Mouse (Mus musculus) CH12.LX (cell line): ENCODE data around the gene Kat2a. TPM values are rescaled to one million over a fixed set of nuclear protein-coding genes. Genes with fewer than 3 reads are reported as not detected.

Experiments
- DNase-seq: peaks from one replicate; pipeline ENCODE4 v3.0.0-alpha.2; 2013; ENCODE audit errors: extremely low read depth
- H3K27ac ChIP-seq: 2 replicates; pipeline ENCODE4 v1.5.1; 2012; ENCODE audit warnings: low read depth, mild to moderate bottlenecking, control low read depth, moderate library complexity; ENCODE audit not compliant: insufficient read depth
- H3K27me3 ChIP-seq: replicated peaks from 2 replicates; pipeline ENCODE3; 2012; ENCODE audit warnings: inconsistent platforms
- H3K36me3 ChIP-seq, 2 experiments: replicated peaks in 1 of 2; 2 replicates each; pipeline versions ENCODE3 to v1.6.1; 2012; ENCODE audit warnings: inconsistent platforms in 1 of 2, low read length in 1 of 2, mild to moderate bottlenecking in 1 of 2, mixed read lengths in 1 of 2, moderate library complexity in 1 of 2; ENCODE audit not compliant: control insufficient read depth in 1 of 2, insufficient read depth in 1 of 2
- H3K4me1 ChIP-seq, 2 experiments: 2 replicates each; pipeline ENCODE4 v1.6.1; 2012; ENCODE audit warnings: inconsistent platforms in 1 of 2, moderate library complexity in 1 of 2; ENCODE audit not compliant: insufficient read depth in 2 of 2, control insufficient read depth in 1 of 2
- H3K4me2 ChIP-seq: 2 replicates; pipeline ENCODE4 v1.6.1; 2012; ENCODE audit warnings: low read depth, mild to moderate bottlenecking, control low read depth; ENCODE audit not compliant: poor library complexity, insufficient read depth, severe bottlenecking
- H3K4me3 ChIP-seq, 3 experiments: fragments of 150-350 bp in 1 of 3; sonication (generic) in 1 of 3; replicated peaks in 1 of 3; 2 replicates each; pipeline versions ENCODE3 to v1.5.1; 2011 to 2012; ENCODE audit warnings: low read depth in 2 of 3, low read length in 2 of 3, mild to moderate bottlenecking in 2 of 3, moderate library complexity in 2 of 3, control low read depth in 1 of 3, improper control_type of control experiment in 1 of 3, inconsistent platforms in 1 of 3, mixed read lengths in 1 of 3; ENCODE audit not compliant: poor library complexity in 1 of 3
- H3K79me2 ChIP-seq: replicated peaks from 2 replicates; pipeline ENCODE4 v1.6.1; 2012; ENCODE audit warnings: mild to moderate bottlenecking, moderate library complexity; ENCODE audit not compliant: control insufficient read depth, poor library complexity, insufficient read depth, severe bottlenecking; ENCODE audit errors: extremely low read depth
- H3K9ac ChIP-seq: 2 replicates; pipeline ENCODE4 v1.6.1; 2012; ENCODE audit warnings: low read depth, mild to moderate bottlenecking, control low read depth, moderate library complexity; ENCODE audit not compliant: insufficient read depth
- H3K9me3 ChIP-seq: replicated peaks from 2 replicates; pipeline ENCODE3; 2012; ENCODE audit warnings: low read length, inconsistent platforms, mixed read lengths
- BHLHE40 ChIP-seq: IDR thresholded peaks from 2 replicates; pipeline ENCODE4 v1.6.1; 2011; ENCODE audit warnings: mild to moderate bottlenecking, low read depth, low read length, improper control_type of control experiment
- CHD1 ChIP-seq: IDR thresholded peaks from 2 replicates; pipeline ENCODE4 v1.6.1; 2012; ENCODE audit warnings: low read depth, low read length, improper control_type of control experiment, inconsistent platforms
- E2F4 ChIP-seq: IDR thresholded peaks from 2 replicates; pipeline ENCODE4 v1.6.1; 2011; ENCODE audit warnings: low read depth, low read length, improper control_type of control experiment; ENCODE audit not compliant: insufficient replicate concordance
- ELF1 ChIP-seq: IDR thresholded peaks from 2 replicates; pipeline ENCODE4 v1.6.1; 2014; ENCODE audit warnings: low read depth, mild to moderate bottlenecking, inconsistent platforms, low read length, improper control_type of control experiment
- EP300 ChIP-seq: IDR thresholded peaks from 2 replicates; pipeline ENCODE4 v1.6.1; 2011; ENCODE audit warnings: low read length, improper control_type of control experiment
- GABPA ChIP-seq: IDR thresholded peaks from 2 replicates; pipeline ENCODE4 v1.6.1; 2012; ENCODE audit warnings: low read depth, low read length, improper control_type of control experiment, inconsistent platforms; ENCODE audit not compliant: insufficient replicate concordance
- HCFC1 ChIP-seq: IDR thresholded peaks from 2 replicates; pipeline ENCODE4 v1.6.1; 2012; ENCODE audit warnings: low read depth, mild to moderate bottlenecking, inconsistent platforms, low read length, improper control_type of control experiment
- JUN ChIP-seq: IDR thresholded peaks from 2 replicates; pipeline ENCODE4 v1.6.1; 2011; ENCODE audit warnings: low read depth, mild to moderate bottlenecking, low read length, improper control_type of control experiment, moderate library complexity; ENCODE audit not compliant: insufficient read depth
- KAT2A ChIP-seq: IDR thresholded peaks from 2 replicates; pipeline ENCODE4 v1.6.1; 2012; ENCODE audit warnings: low read length, improper control_type of control experiment, inconsistent platforms; ENCODE audit not compliant: insufficient replicate concordance
- MAFK ChIP-seq: IDR thresholded peaks from 2 replicates; pipeline ENCODE4 v1.6.1; 2011; ENCODE audit warnings: low read length, improper control_type of control experiment; ENCODE audit not compliant: insufficient replicate concordance
- MAX ChIP-seq: IDR thresholded peaks from 2 replicates; pipeline ENCODE4 v1.6.1; 2011; ENCODE audit warnings: low read length, improper control_type of control experiment
- NELFE ChIP-seq: IDR thresholded peaks from 2 replicates; pipeline ENCODE4 v1.6.1; 2011; ENCODE audit warnings: low read depth, low read length, improper control_type of control experiment
- NRF1 ChIP-seq: IDR thresholded peaks from 2 replicates; pipeline ENCODE4 v1.6.1; 2014; ENCODE audit warnings: low read depth, mild to moderate bottlenecking, inconsistent platforms, low read length, improper control_type of control experiment, moderate library complexity
- POLR2A ChIP-seq: IDR thresholded peaks from 2 replicates; pipeline ENCODE4 v1.6.1; 2011; ENCODE audit warnings: low read depth, mild to moderate bottlenecking, improper control_type of control experiment, low read length
- RAD21 ChIP-seq: IDR thresholded peaks from 2 replicates; pipeline ENCODE4 v1.6.1; 2011; ENCODE audit warnings: low read depth, mild to moderate bottlenecking, low read length, improper control_type of control experiment, moderate library complexity
- RCOR1 ChIP-seq: conservative IDR thresholded peaks from 2 replicates; pipeline ENCODE4 v1.6.1; 2012; ENCODE audit warnings: low read depth, mild to moderate bottlenecking, inconsistent platforms, low read length, improper control_type of control experiment
- SIN3A ChIP-seq: IDR thresholded peaks from 2 replicates; pipeline ENCODE4 v1.6.1; 2012; ENCODE audit warnings: low read length, improper control_type of control experiment, inconsistent platforms
- SMC3 ChIP-seq: IDR thresholded peaks from 2 replicates; pipeline ENCODE4 v1.6.1; 2011; ENCODE audit warnings: low read depth, low read length, improper control_type of control experiment
- USF2 ChIP-seq: conservative IDR thresholded peaks from 2 replicates; pipeline ENCODE4 v1.6.1; 2011; ENCODE audit warnings: low read depth, low read length, improper control_type of control experiment
- ZC3H11A ChIP-seq: IDR thresholded peaks from 2 replicates; pipeline ENCODE4 v1.6.1; 2012; ENCODE audit warnings: low read depth, mild to moderate bottlenecking, inconsistent platforms, low read length, improper control_type of control experiment
- ZKSCAN1 ChIP-seq: IDR thresholded peaks from 2 replicates; pipeline ENCODE4 v1.6.1; 2012; ENCODE audit warnings: low read depth, inconsistent platforms, low read length, improper control_type of control experiment, borderline replicate concordance
- dilution Hi-C: fragments of 300-500 bp; cut with MboI; formaldehyde crosslinking; loops from 2 replicates; pipeline ENCODE4 v1.14.3; 2020; ENCODE audit warnings: low sequenced_read_pairs; ENCODE audit not compliant: extremely low pct_unique_long_range_greater_than_20kb, extremely low pct_ligation_motif_present
- in situ Hi-C: fragments of 300-500 bp; cut with MboI; formaldehyde crosslinking; loops from 3 replicates; pipeline ENCODE4 v1.14.3; 2019; ENCODE audit warnings: low sequenced_read_pairs, low pct_ligation_motif_present, low pct_unique_long_range_greater_than_20kb, mixed read lengths
- polyA plus RNA-seq: library from polyadenylated mRNA; unstranded; fragments of >175 nt; gene quantifications from 2 replicates; pipeline ENCODE4 v1.2.1, GENCODE M21; 2012; ENCODE audit warnings: low read depth; ENCODE audit not compliant: insufficient read length
- total RNA-seq, 2 experiments: library from RNA; depleted of rRNA; stranded (reverse); fragments of 300-350 nt in 1 of 2; fragments of >200 nt in 1 of 2; gene quantifications; 2 replicates each; pipeline ENCODE4 v1.2.3; 2012 to 2014

The Kat2a gene
- total and polyA plus RNA-seq, 3 experiments = 27.2 to 82.9 (median 30.7) TPM

GRCm38 (mm10) chr11:100719312-100719711 is 7.0 kb upstream of the Kat2a start:
- H3K4me3 ChIP-seq = no peak overlapping the region
- no peaks in the 10 kb centered on the region for H3K9me3 ChIP-seq
- in situ Hi-C loops (no loop called here), dilution Hi-C loops (no loop called here)
- peaks cover 29% of the 10 kb centered on the region for H3K79me2 ChIP-seq
- no peak overlapping the region for H3K9ac ChIP-seq
- no peaks in the 10 kb centered on the region for H3K27me3 ChIP-seq
- peaks cover 8 to 42% of the 10 kb centered on the region in 2 experiments for H3K4me1 ChIP-seq
- peaks cover 52 to 92% of the 10 kb centered on the region in 2 experiments for H3K36me3 ChIP-seq
- TF ChIP-seq BHLHE40 (no peak), SIN3A (no peak), ELF1 (no peak), JUN (no peak), POLR2A (no peak), E2F4 (no peak), GABPA (no peak), HCFC1 (no peak), CHD1 (no peak), EP300 (no peak), KAT2A (no peak), RAD21 (no peak), MAFK (no peak; the same call in 1 of the 2 replicates), USF2 (no peak), RCOR1 (no peak), ZC3H11A (no peak), SMC3 (no peak)
- no peak for DNase-seq
- H3K27ac ChIP-seq = no peak overlapping the region
- no peak overlapping the region for H3K4me2 ChIP-seq

- Histone ChIP-seq H3K4me2 (no peak overlapping the region), H3K4me1 (peaks cover 8 to 38% of the 10 kb centered on the region in 2 experiments), H3K9me3 (no peaks in the 10 kb centered on the region), H3K27ac (no peak overlapping the region), H3K4me3 (no peak overlapping the region), H3K36me3 (peaks cover 54 to 93% of the 10 kb centered on the region in 2 experiments), H3K9ac (no peak overlapping the region), H3K27me3 (no peaks in the 10 kb centered on the region), H3K79me2 (peaks cover 29% of the 10 kb centered on the region)
- in situ Hi-C loops (no loop called here), dilution Hi-C loops (no loop called here)
- no peak for DNase-seq
- TF ChIP-seq NRF1 (no peak), ZKSCAN1 (no peak), BHLHE40 (no peak), EP300 (no peak), ELF1 (no peak), SMC3 (no peak), NELFE (no peak), MAX (no peak)
- TF ChIP-seq, all 38 proteins: peak for 0
Measured at GRCm38 (mm10) chr11:100718866-100719265, 6.6 kb upstream of the Kat2a start.
